Mouse (Mus musculus): ENCODE data around the gene Egfl8. TPM values are rescaled to one million over a fixed set of nuclear protein-coding genes. Genes with fewer than 3 reads are reported as not detected.
A peak's percentile ranks its signal among the peaks of the same experiment; 100 is the strongest.

The Egfl8 gene
- polyA plus RNA-seq, 1 experiment from 2014 or later, result 4.4 TPM

DNA sequence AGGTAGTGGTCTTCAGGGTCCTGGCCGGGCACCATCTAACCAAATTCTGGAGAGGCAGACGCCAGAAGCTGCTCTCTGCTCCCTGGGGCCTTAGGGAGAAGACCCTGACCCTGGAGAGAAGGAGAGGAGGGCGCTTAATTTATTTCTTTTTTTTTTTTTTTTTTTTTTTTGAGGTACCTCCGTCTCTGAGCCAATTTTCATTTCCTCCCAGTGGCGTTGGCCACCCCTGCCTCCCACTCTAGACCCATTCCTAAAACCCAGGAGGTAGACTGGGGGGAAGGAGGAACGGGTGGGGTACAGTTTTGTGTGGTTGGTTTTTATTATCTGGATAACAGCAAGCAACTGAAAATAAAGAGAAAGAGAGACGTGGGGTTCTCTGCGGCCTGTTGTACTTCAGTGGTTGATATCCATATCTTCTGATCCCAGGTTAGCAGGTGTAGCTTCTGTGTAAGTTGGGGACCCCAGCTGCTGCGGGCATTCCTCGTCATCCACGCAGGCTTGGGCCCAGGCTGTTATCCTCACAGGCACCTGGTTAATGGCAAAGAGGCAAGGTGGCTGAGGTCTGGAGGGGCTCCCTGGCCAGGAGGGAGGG is 2.6 kb downstream of the Egfl8 start:
- H3K36me3 ChIP-seq (ENCODE audit: control insufficient read depth, insufficient read depth, low read length), result 0 out of 2 replicates have a peak, but pooled peaks cover 4% of the 10 kb centered on the region
- DNase-seq (ENCODE audit: low spot score), result no peak
- H3K4me1 ChIP-seq (replicated peaks; ENCODE audit: control insufficient read depth, insufficient read depth, low read length), result no peaks in the 10 kb centered on the region
- 85% methylated on average over 11 of the region's 11 CpGs for whole genome bisulfite sequencing
- no peaks in the 10 kb centered on the region for H3K27me3 ChIP-seq (ENCODE audit: control insufficient read depth, insufficient read depth, low read length)
- H3K27ac ChIP-seq (ENCODE audit: low read depth, low read length), result no peak overlapping the region
- H3K4me2 ChIP-seq (replicated peaks; ENCODE audit: low read depth, low read length), result no peak overlapping the region
- H3K4me3 ChIP-seq (ENCODE audit: low read depth, low read length), result no peak overlapping the region
- no peaks in the 10 kb centered on the region for H3K9me3 ChIP-seq (ENCODE audit: control insufficient read depth, low read length)
- no peak overlapping the region for H3K9ac ChIP-seq (ENCODE audit: low read depth, low read length)
- no peak for ATAC-seq (ENCODE audit: low FRiP score)

DNA sequence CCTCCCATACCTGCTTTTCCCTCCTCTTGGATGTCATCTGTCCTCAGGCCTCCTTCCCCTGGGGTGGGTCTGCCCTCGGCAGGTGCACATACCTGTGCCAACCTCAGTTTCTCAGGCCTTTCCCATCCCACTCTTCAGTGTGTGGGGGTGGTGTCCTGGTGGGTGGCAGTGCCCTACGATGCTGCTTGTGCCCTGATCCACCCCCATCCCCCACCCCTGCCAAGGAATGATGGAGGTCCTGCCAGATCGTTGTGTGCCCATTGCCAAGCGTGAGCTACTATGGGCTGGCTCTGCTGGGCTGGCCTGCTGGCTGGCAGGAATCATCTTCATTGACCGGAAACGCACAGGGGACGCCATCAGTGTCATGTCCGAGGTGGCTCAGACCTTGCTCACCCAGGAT is 4.7 kb downstream of the Egfl8 start:
- H3K4me2 ChIP-seq (replicated peaks; ENCODE audit: low read depth, low read length), result no peak overlapping the region
- no peak for DNase-seq (ENCODE audit: low spot score)
- 94% methylated on average over 8 of the region's 8 CpGs for WGBS
- H3K9me3 ChIP-seq (ENCODE audit: control insufficient read depth, low read length), result no peaks in the 10 kb centered on the region
- H3K27ac ChIP-seq (ENCODE audit: low read depth, low read length), result no peak overlapping the region
- H3K27me3 ChIP-seq (ENCODE audit: control insufficient read depth, insufficient read depth, low read length), result no peaks in the 10 kb centered on the region
- ATAC-seq (ENCODE audit: low FRiP score), result no peak
- no peak overlapping the region for H3K9ac ChIP-seq (ENCODE audit: low read depth, low read length)
- H3K4me3 ChIP-seq (ENCODE audit: low read depth, low read length), result no peak overlapping the region
- peaks cover 7% of the 10 kb centered on the region for H3K4me1 ChIP-seq (replicated peaks; ENCODE audit: control insufficient read depth, insufficient read depth, low read length)
- H3K36me3 ChIP-seq (ENCODE audit: control insufficient read depth, insufficient read depth, low read length), result 0 out of 2 replicates have a peak, but pooled peaks cover 4% of the 10 kb centered on the region

DNA sequence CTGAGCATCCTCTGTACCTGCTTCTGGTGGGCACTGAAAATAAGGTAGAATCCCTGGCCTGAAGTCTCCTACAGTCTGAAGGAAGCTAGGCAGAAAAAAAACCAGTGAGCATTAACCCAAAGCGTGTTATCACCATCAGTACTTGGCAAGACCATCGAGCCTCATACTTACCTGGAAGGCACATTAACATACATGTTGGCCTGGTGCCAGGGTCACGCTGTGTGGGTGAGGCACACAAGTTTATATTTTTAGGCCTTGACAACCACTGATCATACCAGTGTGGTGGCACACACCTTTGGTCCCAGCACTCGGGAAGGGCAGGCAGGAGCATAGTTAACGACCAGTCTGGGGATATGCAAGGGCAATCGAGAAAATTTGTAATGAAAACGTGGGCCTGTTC is 7.8 kb downstream of the Egfl8 start:
- H3K4me2 ChIP-seq (replicated peaks; ENCODE audit: low read depth, low read length), result no peak overlapping the region
- WGBS, result 90% methylated on average over 7 of the region's 7 CpGs

DNA sequence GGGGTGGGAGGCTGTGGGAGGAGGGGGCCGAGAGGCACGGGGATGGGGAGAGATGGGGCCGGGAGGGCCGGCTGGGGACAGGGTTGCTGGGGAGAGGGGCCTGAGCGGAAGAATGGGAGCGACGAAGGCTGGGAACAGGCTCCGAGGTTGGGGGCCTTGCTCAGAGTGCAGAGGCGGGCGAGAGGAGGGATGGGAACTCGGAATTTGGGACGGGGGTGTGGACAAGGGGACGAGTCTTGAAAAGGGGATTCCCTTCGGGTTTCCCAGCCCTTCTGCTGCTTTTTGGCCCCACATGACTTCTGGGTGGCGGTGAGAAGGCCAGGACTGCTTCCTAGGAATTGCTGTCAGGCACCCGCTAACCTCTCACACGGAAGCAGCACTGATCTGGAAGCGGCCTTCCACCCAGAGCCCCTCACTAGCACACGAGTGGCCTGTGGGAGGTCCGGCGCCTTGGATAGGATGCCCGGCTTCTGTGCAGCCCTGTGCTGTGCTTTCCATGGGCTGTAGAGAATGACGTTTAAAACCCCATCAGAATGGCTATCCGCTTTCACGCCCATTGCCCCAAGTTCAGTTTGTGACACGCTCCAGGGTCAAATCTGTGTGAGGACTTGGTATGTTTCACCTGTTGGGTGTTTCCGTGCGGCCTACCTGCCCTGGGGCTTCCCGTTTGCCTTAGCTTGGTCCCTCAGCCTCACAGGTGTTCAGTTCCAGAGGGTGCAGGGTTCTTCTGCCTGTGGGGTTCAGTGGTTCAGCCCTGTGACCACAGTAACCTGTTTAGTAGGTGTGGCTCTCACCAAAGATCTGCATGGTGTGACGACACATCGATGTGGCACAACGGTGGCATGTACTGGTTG is 9.4 kb downstream of the Egfl8 start:
- no peak for DNase-seq (ENCODE audit: low spot score)
- 18% methylated on average over 32 of the region's 32 CpGs for WGBS
- H3K4me3 ChIP-seq (ENCODE audit: low read depth, low read length), result peak overlapping the region; percentile 96
- H3K9ac ChIP-seq (ENCODE audit: low read depth, low read length), result peak overlapping the region; percentile 91
- no peaks in the 10 kb centered on the region for H3K9me3 ChIP-seq (ENCODE audit: control insufficient read depth, low read length)
- H3K27ac ChIP-seq (ENCODE audit: low read depth, low read length), result peak overlapping the region; percentile 85
- no peaks in the 10 kb centered on the region for H3K27me3 ChIP-seq (ENCODE audit: control insufficient read depth, insufficient read depth, low read length)
- no peaks in the 10 kb centered on the region for H3K36me3 ChIP-seq (ENCODE audit: control insufficient read depth, insufficient read depth, low read length)
- H3K4me2 ChIP-seq (replicated peaks; ENCODE audit: low read depth, low read length), result peak overlapping the region; percentile 95
- peaks cover 16% of the 10 kb centered on the region for H3K4me1 ChIP-seq (replicated peaks; ENCODE audit: control insufficient read depth, insufficient read depth, low read length)
- no peak for ATAC-seq (ENCODE audit: low FRiP score)

More for the DNA sequence above, 7.8 kb downstream of the Egfl8 start:
- no peak overlapping the region for H3K4me3 ChIP-seq (ENCODE audit: low read depth, low read length)
- no peak overlapping the region for H3K27ac ChIP-seq (ENCODE audit: low read depth, low read length)
- 0 out of 2 replicates have a peak, but pooled peaks cover 4% of the 10 kb centered on the region for H3K36me3 ChIP-seq (ENCODE audit: control insufficient read depth, insufficient read depth, low read length)
- H3K4me1 ChIP-seq (replicated peaks; ENCODE audit: control insufficient read depth, insufficient read depth, low read length), result peaks cover 12% of the 10 kb centered on the region
- ATAC-seq (ENCODE audit: low FRiP score) (no peak), DNase-seq (ENCODE audit: low spot score) (no peak)
- no peaks in the 10 kb centered on the region for H3K27me3 ChIP-seq (ENCODE audit: control insufficient read depth, insufficient read depth, low read length)
- H3K9ac ChIP-seq (ENCODE audit: low read depth, low read length), result no peak overlapping the region
- no peaks in the 10 kb centered on the region for H3K9me3 ChIP-seq (ENCODE audit: control insufficient read depth, low read length)

DNA sequence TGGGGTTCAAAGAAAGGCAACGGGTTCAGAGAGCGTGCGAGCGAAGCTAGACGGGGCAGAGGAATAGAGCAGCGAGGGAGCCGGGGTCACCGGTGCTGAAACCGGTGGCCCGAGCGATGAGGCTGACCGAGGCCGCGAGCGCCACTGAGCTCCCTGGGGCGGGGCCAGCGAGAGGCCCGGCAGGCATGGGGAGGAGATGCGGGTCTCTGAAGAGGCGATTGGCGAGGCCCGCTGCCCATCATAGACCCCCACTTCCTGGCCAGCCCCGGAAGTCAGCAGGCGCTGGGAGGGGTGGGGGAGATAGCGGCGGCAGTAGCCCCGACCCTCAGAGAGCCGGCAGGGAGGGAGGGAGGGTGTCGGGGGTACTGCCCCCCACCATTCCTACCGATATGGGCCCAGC is 10.2 kb downstream of the Egfl8 start:
- Histone ChIP-seq H3K9me3 (ENCODE audit: control insufficient read depth, low read length) (no peaks in the 10 kb centered on the region), H3K4me3 (ENCODE audit: low read depth, low read length) (peak overlapping the region; percentile 96), H3K27me3 (ENCODE audit: control insufficient read depth, insufficient read depth, low read length) (no peaks in the 10 kb centered on the region), H3K36me3 (ENCODE audit: control insufficient read depth, insufficient read depth, low read length) (no peaks in the 10 kb centered on the region), H3K9ac (ENCODE audit: low read depth, low read length) (peak overlapping the region; percentile 91), H3K4me1 (replicated peaks; ENCODE audit: control insufficient read depth, insufficient read depth, low read length) (peaks cover 16% of the 10 kb centered on the region), H3K4me2 (replicated peaks; ENCODE audit: low read depth, low read length) (peak overlapping the region; percentile 95), H3K27ac (ENCODE audit: low read depth, low read length) (peak overlapping the region; percentile 87)
- ATAC-seq (ENCODE audit: low FRiP score) (peak; percentile 37), DNase-seq (ENCODE audit: low spot score) (peak; percentile 96)
- WGBS, result 0% methylated on average over 21 of the region's 30 CpGs

DNA sequence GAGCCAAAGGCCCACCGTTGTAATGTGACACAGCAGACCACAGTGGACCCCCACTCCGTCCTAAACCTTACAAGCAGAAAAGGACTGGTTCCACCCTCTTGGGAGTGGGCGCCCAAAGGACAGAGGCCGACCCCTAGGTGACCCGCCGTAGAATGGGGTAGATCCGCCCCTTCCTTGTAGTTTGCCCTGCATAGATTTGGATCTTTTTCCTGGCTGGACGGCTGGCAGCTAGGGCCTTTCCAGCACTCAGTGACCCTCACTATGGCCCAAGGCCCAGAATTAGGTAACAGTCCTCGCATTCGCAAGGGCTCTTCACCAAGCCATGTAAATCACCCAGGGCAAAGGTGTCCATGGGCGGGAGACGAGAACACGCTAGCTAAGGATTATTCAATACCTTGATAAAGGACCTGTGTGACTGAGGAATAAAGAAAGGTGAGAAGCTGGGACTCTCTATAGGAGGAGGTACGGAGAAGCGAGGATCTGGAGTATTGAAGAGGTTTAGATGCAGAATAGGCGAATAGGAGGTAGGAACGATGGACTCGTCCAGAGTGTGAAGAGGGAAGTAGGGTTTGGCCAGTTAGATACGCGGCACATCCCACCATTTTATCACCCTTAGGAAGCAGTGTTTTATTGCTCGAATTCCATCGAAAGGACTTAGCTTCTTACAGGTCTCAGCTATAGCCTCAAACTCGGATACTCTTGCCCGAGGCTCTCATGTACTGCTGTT is 11.1 kb downstream of the Egfl8 start:
- Histone ChIP-seq H3K4me3 (ENCODE audit: low read depth, low read length) (peak overlapping the region; percentile 96), H3K4me1 (replicated peaks; ENCODE audit: control insufficient read depth, insufficient read depth, low read length) (peaks cover 16% of the 10 kb centered on the region), H3K4me2 (replicated peaks; ENCODE audit: low read depth, low read length) (peak overlapping the region; percentile 81), H3K27ac (ENCODE audit: low read depth, low read length) (peak overlapping the region; percentile 87), H3K9ac (ENCODE audit: low read depth, low read length) (peak overlapping the region; percentile 91), H3K36me3 (ENCODE audit: control insufficient read depth, insufficient read depth, low read length) (peaks cover 6% of the 10 kb centered on the region), H3K9me3 (ENCODE audit: control insufficient read depth, low read length) (no peaks in the 10 kb centered on the region), H3K27me3 (ENCODE audit: control insufficient read depth, insufficient read depth, low read length) (no peaks in the 10 kb centered on the region)
- DNase-seq (ENCODE audit: low spot score), result peak; percentile 39
- no peak for ATAC-seq (ENCODE audit: low FRiP score)
- WGBS, result 19% methylated on average over 24 of the region's 24 CpGs

DNA sequence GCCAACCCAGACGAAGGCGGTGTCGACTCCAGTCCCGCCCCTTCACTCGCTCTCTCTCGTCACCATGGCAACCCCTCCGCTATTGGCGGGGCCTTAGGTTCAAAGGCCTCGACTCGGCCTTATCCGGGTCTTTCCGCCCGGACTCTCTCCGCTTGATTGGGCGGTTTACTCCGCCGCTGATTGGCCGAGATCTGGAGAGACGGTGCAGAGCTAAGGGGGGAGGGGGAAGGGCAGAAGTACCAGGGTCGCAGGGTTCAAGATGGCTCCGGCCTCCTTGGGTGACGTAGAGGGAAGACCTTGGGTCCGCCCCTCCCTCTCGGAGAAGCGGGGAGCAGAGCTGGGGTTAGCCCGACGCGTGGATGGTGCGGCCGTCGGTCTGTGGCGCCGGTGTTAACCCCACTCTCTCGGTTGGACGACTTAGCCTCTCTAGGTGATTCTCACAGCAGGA is 11.7 kb downstream of the Egfl8 start, which contains the start of gene Agpat1:
TSS of gene Agpat1 (plus strand) at position 202 of the 448 bp plus-strand sequence.
- H3K4me2 ChIP-seq (replicated peaks; ENCODE audit: low read depth, low read length), result peak within 1 kb of the TSS; percentile 81
- H3K9ac ChIP-seq (ENCODE audit: low read depth, low read length), result peak within 1 kb of the TSS; percentile 91
- H3K4me3 ChIP-seq (ENCODE audit: low read depth, low read length), result peak within 1 kb of the TSS; percentile 96
- H3K27me3 ChIP-seq (ENCODE audit: control insufficient read depth, insufficient read depth, low read length), result no peaks in the 10 kb centered on the region
- 0% methylated on average over 35 of the region's 35 CpGs for WGBS
- H3K36me3 ChIP-seq (ENCODE audit: control insufficient read depth, insufficient read depth, low read length), result peaks cover 6% of the 10 kb centered on the region
- peaks cover 16% of the 10 kb centered on the region for H3K4me1 ChIP-seq (replicated peaks; ENCODE audit: control insufficient read depth, insufficient read depth, low read length)
- DNase-seq (ENCODE audit: low spot score), result peak; percentile 100
- peak; percentile 89 for ATAC-seq (ENCODE audit: low FRiP score)
- H3K27ac ChIP-seq (ENCODE audit: low read depth, low read length), result peak within 1 kb of the TSS; percentile 87
- no peaks in the 10 kb centered on the region for H3K9me3 ChIP-seq (ENCODE audit: control insufficient read depth, low read length)

DNA sequence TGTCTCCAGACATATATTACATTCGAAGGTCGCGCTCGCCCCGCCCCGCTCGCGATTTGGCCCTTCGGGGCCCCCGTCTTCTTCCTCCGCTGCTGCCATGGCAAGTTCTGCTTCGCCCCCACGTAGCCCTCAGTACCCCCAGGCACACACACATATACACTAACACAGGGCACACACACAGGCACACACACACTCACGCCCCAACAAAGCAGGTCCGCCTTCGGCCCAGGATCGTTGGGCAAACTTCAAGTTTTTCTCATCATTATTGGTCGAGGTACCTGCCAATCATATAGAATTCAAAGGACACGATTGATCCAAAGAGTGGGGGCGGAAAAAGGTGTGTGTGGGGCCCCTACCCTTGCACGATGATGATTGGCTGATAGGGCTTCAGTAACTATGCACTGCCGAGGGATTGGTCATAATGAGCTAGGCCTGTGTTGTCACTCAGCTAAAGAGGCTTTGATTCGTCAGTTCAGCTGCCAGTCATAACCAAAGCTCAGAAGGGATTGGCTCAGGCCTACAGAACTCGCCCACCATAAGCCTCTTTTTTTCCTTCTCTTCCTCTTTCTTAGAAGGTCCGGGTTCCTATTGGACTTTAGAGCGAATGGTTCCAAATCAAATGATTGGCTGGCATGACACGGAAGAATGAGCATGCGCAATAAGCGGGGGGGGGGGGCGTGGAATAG is 12.3 kb downstream of the Egfl8 start, which contains the start of gene Rnf5:
TSS of gene Rnf5 (minus strand) at position 316 of the 686 bp plus-strand sequence.
- WGBS, result under 1% methylated on average over 30 of the region's 30 CpGs
- H3K4me1 ChIP-seq (replicated peaks; ENCODE audit: control insufficient read depth, insufficient read depth, low read length), result peaks cover 16% of the 10 kb centered on the region
- H3K36me3 ChIP-seq (ENCODE audit: control insufficient read depth, insufficient read depth, low read length), result peaks cover 6% of the 10 kb centered on the region
- H3K4me2 ChIP-seq (replicated peaks; ENCODE audit: low read depth, low read length), result peak within 1 kb of the TSS; percentile 81
- DNase-seq (ENCODE audit: low spot score) (peak; percentile 98), ATAC-seq (ENCODE audit: low FRiP score) (peak; percentile 95)
- no peaks in the 10 kb centered on the region for H3K27me3 ChIP-seq (ENCODE audit: control insufficient read depth, insufficient read depth, low read length)
- H3K27ac ChIP-seq (ENCODE audit: low read depth, low read length), result peak within 1 kb of the TSS; percentile 87
- H3K9me3 ChIP-seq (ENCODE audit: control insufficient read depth, low read length), result no peaks in the 10 kb centered on the region
- peak within 1 kb of the TSS; percentile 96 for H3K4me3 ChIP-seq (ENCODE audit: low read depth, low read length)
- peak within 1 kb of the TSS; percentile 53 for H3K9ac ChIP-seq (ENCODE audit: low read depth, low read length)

Measured in hindbrain, embryonic 11.5 days (tissue).